Mouse (Mus musculus) myocyte (in vitro differentiated cells): ENCODE data around the gene Nmbr. TPM values are rescaled to one million over a fixed set of nuclear protein-coding genes. Genes with fewer than 3 reads are reported as not detected.

ENCODE experiments used
- H3K27me3 ChIP-seq: one replicate; pipeline ENCODE4 v1.6.1; 2011; ENCODE audit not compliant: control insufficient read depth, insufficient read depth, insufficient read length
- H3K36me3 ChIP-seq: one replicate; pipeline ENCODE4 v1.6.1; 2011; ENCODE audit not compliant: control insufficient read depth, insufficient read depth
- H3K4me2 ChIP-seq: one replicate; pipeline ENCODE4 v1.6.1; 2011; ENCODE audit warnings: low read depth, control low read depth
- H3K4me3 ChIP-seq: one replicate; pipeline ENCODE4 v1.5.1; 2011; ENCODE audit warnings: mild to moderate bottlenecking, control low read depth, moderate library complexity
- H3K79me2 ChIP-seq: one replicate; pipeline ENCODE4 v1.6.1; 2011; ENCODE audit not compliant: control insufficient read depth, insufficient read depth
- H3ac ChIP-seq: one replicate; pipeline ENCODE4 v1.6.1; 2011; ENCODE audit not compliant: control insufficient read depth, insufficient read length
- CEBPB ChIP-seq: IDR thresholded peaks from 2 replicates; pipeline ENCODE4 v1.6.1; 2011; ENCODE audit warnings: mild to moderate bottlenecking, moderate library complexity; ENCODE audit not compliant: poor library complexity, insufficient read depth, severe bottlenecking
- E2F4 ChIP-seq: IDR thresholded peaks from one replicate; pipeline ENCODE4 v1.6.1; 2011; ENCODE audit warnings: mild to moderate bottlenecking, control low read depth, moderate library complexity; ENCODE audit not compliant: insufficient read depth
- MAX ChIP-seq: IDR thresholded peaks from one replicate; pipeline ENCODE4 v1.6.1; 2011; ENCODE audit warnings: low read depth, mild to moderate bottlenecking, control low read depth
- MYOD1 ChIP-seq, 3 experiments: IDR thresholded peaks; one replicate each; pipeline ENCODE4 v1.6.1; 2011; ENCODE audit warnings: control low read depth in 2 of 3, low read depth in 2 of 3, mild to moderate bottlenecking in 2 of 3, moderate library complexity in 1 of 3; ENCODE audit not compliant: insufficient read length in 2 of 3, control insufficient read depth in 1 of 3
- MYOG ChIP-seq, 3 experiments: IDR thresholded peaks; one replicate each; pipeline ENCODE4 v1.6.1; 2011; ENCODE audit warnings: control low read depth in 2 of 3, low read depth in 2 of 3, mild to moderate bottlenecking in 2 of 3; ENCODE audit not compliant: insufficient read length in 2 of 3, control insufficient read depth in 1 of 3, insufficient read depth in 1 of 3
- POLR2A ChIP-seq: IDR thresholded peaks from one replicate; pipeline ENCODE4 v1.6.1; 2011; ENCODE audit warnings: low read depth, mild to moderate bottlenecking, control low read depth, moderate library complexity; ENCODE audit not compliant: insufficient read length
- POLR2AphosphoS2 ChIP-seq: IDR thresholded peaks from one replicate; pipeline ENCODE4 v1.6.1; 2011; ENCODE audit warnings: low read depth, control low read depth; ENCODE audit not compliant: insufficient read length
- REST ChIP-seq: IDR thresholded peaks from one replicate; pipeline ENCODE4 v1.6.1; 2011; ENCODE audit warnings: mild to moderate bottlenecking, control low read depth, moderate library complexity; ENCODE audit not compliant: insufficient read depth, insufficient read length
- SRF ChIP-seq: IDR thresholded peaks from one replicate; pipeline ENCODE4 v1.6.1; 2011; ENCODE audit warnings: low read depth; ENCODE audit not compliant: control insufficient read depth, insufficient read length
- TCF12 ChIP-seq: IDR thresholded peaks from one replicate; pipeline ENCODE4 v1.6.1; 2011; ENCODE audit warnings: mild to moderate bottlenecking, control low read depth; ENCODE audit not compliant: poor library complexity, insufficient read depth, severe bottlenecking
- TCF3 ChIP-seq: IDR thresholded peaks from one replicate; pipeline ENCODE4 v1.6.1; 2011; ENCODE audit warnings: low read depth, control low read depth; ENCODE audit not compliant: insufficient read length
- USF1 ChIP-seq: IDR thresholded peaks from one replicate; pipeline ENCODE4 v1.6.1; 2011; ENCODE audit warnings: low read depth, mild to moderate bottlenecking, control low read depth, moderate library complexity
- polyA plus RNA-seq: library from polyadenylated mRNA; unstranded; fragments of >200 nt; fragmentation: generic; extraction: Trizol; gene quantifications from one replicate; pipeline ENCODE4 v1.2.1, GENCODE M21; 2012; ENCODE audit warnings: missing spikeins

Gene Nmbr
- 0.06 TPM for polyA plus RNA-seq

DNA sequence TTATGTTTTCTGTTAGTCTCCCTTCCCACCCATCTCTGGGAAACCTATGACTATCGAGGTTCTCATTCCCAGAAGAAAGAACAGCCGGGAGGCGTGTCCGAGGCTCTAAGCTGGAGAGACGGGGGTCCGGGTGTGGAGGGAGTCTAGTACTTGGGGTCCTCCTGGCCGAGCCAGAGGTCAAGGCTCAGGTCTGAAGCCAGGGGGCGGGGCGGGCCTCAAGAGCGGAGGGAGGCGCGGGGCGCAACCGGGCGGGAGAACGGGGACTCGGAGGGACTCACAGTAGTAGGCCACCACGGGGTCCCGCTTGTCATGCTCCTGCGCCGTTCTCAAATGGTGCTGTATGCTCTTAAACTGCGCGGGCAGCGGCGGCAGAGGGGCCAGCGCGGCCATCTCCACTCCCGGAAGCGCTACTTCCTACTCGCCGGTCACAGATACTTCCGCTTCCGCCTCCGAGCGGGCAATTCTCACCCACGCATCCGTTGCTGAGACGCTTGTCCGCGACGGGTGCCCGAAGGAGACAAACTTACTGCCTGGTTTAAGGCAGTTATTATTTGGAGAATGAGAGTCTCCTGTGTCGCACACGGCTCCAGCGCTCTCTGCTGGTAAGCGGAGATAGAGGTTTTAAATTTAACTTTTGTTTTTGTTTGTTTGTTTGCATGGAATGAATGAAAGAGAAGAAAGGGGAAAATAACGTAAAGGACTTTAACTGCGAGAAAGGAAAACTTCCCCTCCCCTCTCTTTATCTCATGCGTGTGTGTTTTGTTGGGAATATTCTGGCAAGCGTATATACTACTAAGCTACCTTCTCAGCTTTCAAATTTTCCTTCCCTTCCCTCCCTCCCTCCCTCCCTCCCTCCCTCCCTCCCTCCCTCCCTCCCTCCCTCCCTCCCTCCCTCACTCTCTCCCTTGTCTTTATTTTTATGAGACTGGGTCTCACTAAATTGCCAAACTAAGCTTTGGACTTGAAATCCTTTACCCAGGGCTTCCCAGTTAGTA is at the start of gene Nmbr, which contains the start of gene Vta1:
Nmbr (plus strand) TSS at position 520 of the 995 bp plus-strand sequence.
Vta1 (minus strand) TSS at position 489 of the 995 bp plus-strand sequence.
- H3K4me2 ChIP-seq, result peak within 1 kb of the TSS; percentile 88
- TF ChIP-seq POLR2AphosphoS2 (peak; percentile 72), CEBPB (no peak), TCF3 (no peak), POLR2A (peak; percentile 73), MAX (peak; percentile 28), MYOD1 (IDR thresholded peaks at IDR 0.05; ENCODE audit: control insufficient read depth in 1 of 3, insufficient read length in 2 of 3, low read depth in 2 of 3) (no peak)
- H3K27me3 ChIP-seq, result no peaks in the 10 kb centered on the region
- no peaks in the 10 kb centered on the region for H3K36me3 ChIP-seq
- H3K4me3 ChIP-seq, result peak within 1 kb of the TSS; percentile 58
- peaks cover 46% of the 10 kb centered on the region for H3K79me2 ChIP-seq
- H3ac ChIP-seq, result peak within 1 kb of the TSS; percentile 9

DNA sequence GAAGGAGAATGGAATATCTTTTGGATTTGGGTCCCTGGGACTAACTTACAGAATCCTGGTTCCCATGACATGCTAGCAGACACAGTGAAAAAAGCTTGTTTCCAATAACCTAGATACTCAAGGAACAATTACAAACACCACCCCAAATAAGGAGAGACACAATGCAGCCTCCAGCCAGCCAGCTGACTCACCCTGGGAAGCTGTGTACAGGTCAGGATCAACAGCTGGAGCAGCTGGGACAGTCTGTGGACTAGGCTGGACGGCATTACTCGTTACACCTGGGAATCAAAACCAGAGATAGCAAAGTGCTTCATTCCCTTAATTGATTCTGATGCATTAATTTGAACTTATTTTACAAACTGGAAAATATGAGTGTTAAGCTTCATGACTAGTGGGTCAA is 44.5 kb upstream of the Nmbr start:
- Histone ChIP-seq H3K4me2 (peak overlapping the region; percentile 41), H3K27me3 (no peaks in the 10 kb centered on the region), H3K36me3 (peaks cover 27% of the 10 kb centered on the region), H3K4me3 (no peak overlapping the region), H3ac (no peak overlapping the region), H3K79me2 (no peaks in the 10 kb centered on the region)
- TF ChIP-seq USF1, result no peak
- TF ChIP-seq SRF, result peak; percentile 90
- TF ChIP-seq MYOG (IDR thresholded peaks at IDR 0.05; ENCODE audit: control insufficient read depth in 1 of 3, insufficient read depth in 1 of 3, insufficient read length in 2 of 3, low read depth in 2 of 3), result peak in 1 of 3 experiments; percentile 53
- TF ChIP-seq MYOD1 (IDR thresholded peaks at IDR 0.05; ENCODE audit: control insufficient read depth in 1 of 3, insufficient read length in 2 of 3, low read depth in 2 of 3), result peak in 2 of 3 experiments; percentile 79 to 83
- TF ChIP-seq CEBPB, result no peak
- no peak for TF ChIP-seq E2F4
- peak; percentile 20 for TF ChIP-seq TCF12
- TF ChIP-seq REST, result no peak
- no peak for TF ChIP-seq POLR2AphosphoS2
- TF ChIP-seq TCF3, result peak; percentile 52

DNA sequence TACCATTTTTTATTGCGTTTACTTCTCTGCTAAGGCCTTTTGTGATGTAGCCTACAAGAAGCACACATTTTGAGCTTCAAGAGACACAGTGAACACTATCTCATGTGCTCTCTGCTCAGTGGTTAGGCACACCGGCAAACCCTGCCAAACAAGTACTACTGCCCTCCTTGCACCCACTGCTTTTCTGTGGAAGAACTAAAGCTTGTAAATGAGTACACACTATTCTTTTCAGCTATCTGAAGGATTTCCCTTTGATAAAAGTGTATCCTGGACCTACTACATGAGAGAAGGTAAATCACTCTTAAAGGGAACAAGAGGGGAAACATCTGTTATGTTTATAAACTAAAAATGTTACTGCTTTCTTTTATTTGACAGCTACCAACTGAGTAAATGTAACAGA is 39.2 kb upstream of the Nmbr start:
- H3K4me2 ChIP-seq, result no peak overlapping the region
- TF ChIP-seq USF1, result no peak
- no peak for TF ChIP-seq SRF
- no peak for TF ChIP-seq POLR2AphosphoS2
- no peak for TF ChIP-seq CEBPB
- TF ChIP-seq TCF3, result no peak
- no peak for TF ChIP-seq MAX
- no peak for TF ChIP-seq POLR2A
- TF ChIP-seq MYOG (IDR thresholded peaks at IDR 0.05; ENCODE audit: control insufficient read depth in 1 of 3, insufficient read depth in 1 of 3, insufficient read length in 2 of 3, low read depth in 2 of 3), result no peak
- no peak for TF ChIP-seq REST
- no peak for TF ChIP-seq E2F4
- no peak for TF ChIP-seq MYOD1 (IDR thresholded peaks at IDR 0.05; ENCODE audit: control insufficient read depth in 1 of 3, insufficient read length in 2 of 3, low read depth in 2 of 3)
- no peak for TF ChIP-seq TCF12

DNA sequence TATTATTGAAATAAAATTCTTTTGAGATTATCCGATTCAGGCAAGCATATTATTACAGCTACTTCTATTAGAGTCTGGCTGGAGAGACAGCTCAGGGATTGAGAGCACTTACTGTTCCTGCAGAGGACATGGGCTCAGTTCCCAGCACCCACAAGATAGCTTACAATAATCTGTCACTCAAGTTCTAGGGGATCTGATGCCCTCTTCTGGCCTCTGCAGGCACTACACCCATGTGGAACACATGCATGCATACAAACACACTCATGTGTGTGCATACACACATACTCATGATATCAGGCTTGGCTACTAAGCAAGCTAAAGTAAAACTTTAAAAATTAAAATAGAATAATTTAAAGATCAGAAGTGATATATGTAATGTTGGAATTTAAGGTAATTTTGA is 19.7 kb upstream of the Nmbr start:
- H3K79me2 ChIP-seq, result peaks cover 23% of the 10 kb centered on the region
- TF ChIP-seq TCF3 (no peak), POLR2A (no peak), MYOG (IDR thresholded peaks at IDR 0.05; ENCODE audit: control insufficient read depth in 1 of 3, insufficient read depth in 1 of 3, insufficient read length in 2 of 3, low read depth in 2 of 3) (no peak), CEBPB (no peak), E2F4 (no peak), MAX (no peak), SRF (no peak), REST (no peak), USF1 (no peak), TCF12 (no peak), POLR2AphosphoS2 (no peak), MYOD1 (IDR thresholded peaks at IDR 0.05; ENCODE audit: control insufficient read depth in 1 of 3, insufficient read length in 2 of 3, low read depth in 2 of 3) (no peak)
- H3K4me3 ChIP-seq, result no peak overlapping the region
- peaks cover 29% of the 10 kb centered on the region for H3K36me3 ChIP-seq
- no peak overlapping the region for H3K4me2 ChIP-seq
- no peaks in the 10 kb centered on the region for H3K27me3 ChIP-seq
- H3ac ChIP-seq, result no peak overlapping the region

More for the DNA sequence above, 39.2 kb upstream of the Nmbr start:
- Histone ChIP-seq H3K27me3 (no peaks in the 10 kb centered on the region), H3K36me3 (peaks cover 20% of the 10 kb centered on the region), H3ac (no peak overlapping the region), H3K4me3 (no peak overlapping the region), H3K79me2 (no peaks in the 10 kb centered on the region)
